Mouse (Mus musculus) testis, adult 2 months (tissue): ENCODE measurements around the gene Il21r.

ENCODE experiments used
- CTCF ChIP-seq: fragments of 200-500 bp; IDR thresholded peaks from 2 replicates; pipeline ENCODE4 v1.5.1; 2012; ENCODE audit warnings: low read depth, mild to moderate bottlenecking, inconsistent platforms, low read length, moderate library complexity; ENCODE audit not compliant: control insufficient read depth, insufficient read depth, insufficient replicate concordance
- POLR2A ChIP-seq: fragments of 200-500 bp; IDR thresholded peaks from 2 replicates; pipeline ENCODE4 v1.6.1; 2012; ENCODE audit warnings: low read depth, mild to moderate bottlenecking, inconsistent platforms, low read length, moderate library complexity; ENCODE audit not compliant: control insufficient read depth

- no peak for TF ChIP-seq CTCF
- no peak for TF ChIP-seq POLR2A
Observed at GRCm38 (mm10) chr7:125600612-125601279, 2.5 kb upstream of the Il21r start.
